Mouse (Mus musculus) thymus, adult 2 months (tissue): ENCODE data around the gene Ppp1r12a.

ENCODE experiments used
- CTCF ChIP-seq: fragments of 200-500 bp; IDR thresholded peaks from 2 replicates; pipeline ENCODE4 v1.5.1; 2012; ENCODE audit warnings: mild to moderate bottlenecking, control low read depth, low read length, moderate library complexity, borderline replicate concordance; ENCODE audit not compliant: control insufficient read depth, poor library complexity, insufficient read depth; ENCODE audit errors: extremely low read depth
- POLR2A ChIP-seq: fragments of 200-500 bp; IDR thresholded peaks from 2 replicates; pipeline ENCODE4 v1.6.1; 2012; ENCODE audit warnings: mild to moderate bottlenecking, low read length, control low read depth, moderate library complexity; ENCODE audit not compliant: control insufficient read depth, poor library complexity, insufficient read depth; ENCODE audit errors: extremely low read depth

DNA sequence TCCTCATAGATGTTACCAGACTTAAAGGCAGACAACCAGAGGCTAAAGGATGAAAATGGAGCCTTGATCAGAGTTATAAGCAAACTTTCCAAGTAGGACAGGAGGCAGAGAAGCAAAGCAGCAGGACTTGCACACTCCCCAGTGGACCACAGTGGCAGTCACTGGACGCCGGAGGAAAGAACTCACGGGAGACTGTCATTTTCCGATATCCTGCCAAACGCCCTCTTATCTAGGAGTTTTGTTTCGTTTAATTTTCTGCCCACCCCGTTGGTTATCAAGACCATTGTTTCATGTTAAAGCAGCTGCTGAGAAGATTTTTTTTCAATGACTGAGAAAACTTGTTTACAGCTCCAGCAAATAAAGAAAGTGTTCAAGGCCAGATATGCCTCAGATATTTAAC lies 115.2 kb downstream of the Ppp1r12a start:
- TF ChIP-seq CTCF, result no peak
- no peak for TF ChIP-seq POLR2A
